Mouse (Mus musculus): Measurements from ENCODE around the gene Akt3.

DNA sequence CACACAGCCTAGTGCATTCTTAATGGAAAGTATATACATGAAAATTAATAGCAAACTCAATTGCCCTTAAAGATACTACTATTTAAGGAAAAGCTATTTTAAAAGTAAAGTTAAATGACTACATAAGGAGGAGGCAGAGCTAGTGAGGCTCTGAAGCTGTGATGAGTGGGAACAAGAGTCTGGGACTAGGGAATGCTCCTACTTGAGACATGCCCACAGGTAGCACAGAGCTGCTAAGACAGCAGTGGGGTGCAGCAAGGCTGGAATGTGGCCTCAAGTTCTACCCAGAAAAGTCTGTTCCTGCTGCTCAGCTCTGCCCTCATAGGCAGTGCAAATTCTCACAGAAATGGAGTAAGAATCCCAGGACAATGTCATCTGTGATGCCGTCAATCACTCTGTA lies 226.8 kb downstream of the Akt3 start:
- TF ChIP-seq CTCF (IDR thresholded peaks at IDR 0.05) (no peak), EP300 (IDR thresholded peaks at IDR 0.05) (no peak)
